Mouse (Mus musculus) brain, embryonic 14.5 days (tissue): Measurements from ENCODE around the gene Rai2.

ENCODE experiments used
- CTCF ChIP-seq: fragments of 200-500 bp; IDR thresholded peaks from 2 replicates; pipeline ENCODE4 v1.5.1; 2012; ENCODE audit warnings: inconsistent platforms, mild to moderate bottlenecking, moderate library complexity, borderline replicate concordance; ENCODE audit not compliant: insufficient read depth, insufficient read length; ENCODE audit errors: extremely low read depth
- POLR2A ChIP-seq: fragments of 200-500 bp; IDR thresholded peaks from 2 replicates; pipeline ENCODE4 v1.6.1; 2012; ENCODE audit warnings: mild to moderate bottlenecking, inconsistent platforms, borderline replicate concordance; ENCODE audit not compliant: poor library complexity, insufficient read depth, insufficient read length, severe bottlenecking; ENCODE audit errors: extremely low read depth

DNA sequence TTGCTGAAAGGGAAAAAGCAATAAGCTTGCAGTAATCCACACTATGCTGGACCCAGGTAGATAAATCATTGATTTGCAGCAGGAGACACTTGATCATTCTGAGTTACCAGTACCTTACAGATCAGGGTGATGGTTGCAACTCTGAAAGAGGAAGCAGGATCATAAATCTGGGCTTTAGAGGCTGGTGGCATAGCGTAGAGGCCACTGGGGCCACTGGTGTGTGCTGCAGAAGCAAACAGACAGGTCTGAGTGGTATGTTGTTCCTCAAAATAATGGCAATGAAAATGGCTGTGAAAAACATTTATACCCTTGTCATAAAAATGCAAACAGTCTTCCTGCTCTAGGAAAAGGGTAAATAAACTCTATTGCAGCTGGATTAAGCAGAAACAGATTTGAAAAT lies 9.4 kb downstream of the Rai2 start:
- TF ChIP-seq POLR2A (no peak), CTCF (no peak)
